Mouse (Mus musculus) small intestine, adult 2 months (tissue): Measurements from ENCODE around the gene Lonrf2. TPM values are rescaled to one million over a fixed set of nuclear protein-coding genes. Genes with fewer than 3 reads are reported as not detected.

ENCODE experiments used
- H3K27ac ChIP-seq: fragments of 200-500 bp; 2 replicates; pipeline ENCODE4 v1.5.1; 2012; ENCODE audit warnings: low read depth, low read length, control low read depth, inconsistent platforms; ENCODE audit not compliant: insufficient read depth
- H3K27me3 ChIP-seq: fragments of 200-500 bp; 2 replicates; pipeline ENCODE4 v1.6.1; 2012; ENCODE audit warnings: mild to moderate bottlenecking, moderate library complexity, low read length, inconsistent platforms; ENCODE audit not compliant: control insufficient read depth, insufficient read depth
- H3K36me3 ChIP-seq: fragments of 200-500 bp; 2 replicates; pipeline ENCODE4 v1.6.1; 2012; ENCODE audit warnings: mild to moderate bottlenecking, low read length, control low read depth, inconsistent platforms; ENCODE audit not compliant: control insufficient read depth, insufficient read depth
- H3K4me1 ChIP-seq: fragments of 200-500 bp; 2 replicates; pipeline ENCODE4 v1.6.1; 2012; ENCODE audit warnings: low read length, inconsistent platforms, mixed read lengths; ENCODE audit not compliant: control insufficient read depth, insufficient read depth, insufficient read length
- H3K4me3 ChIP-seq: fragments of 200-500 bp; 2 replicates; pipeline ENCODE4 v1.5.1; 2012; ENCODE audit warnings: low read depth, mild to moderate bottlenecking, control low read depth, inconsistent platforms, low read length, moderate library complexity
- CTCF ChIP-seq: fragments of 200-500 bp; IDR thresholded peaks from 2 replicates; pipeline ENCODE4 v1.5.1; 2012; ENCODE audit warnings: low read depth, mild to moderate bottlenecking, control low read depth, inconsistent platforms, low read length, moderate library complexity, mixed read lengths; ENCODE audit not compliant: insufficient replicate concordance, insufficient read length; ENCODE audit errors: extremely low read depth
- POLR2A ChIP-seq: fragments of 200-500 bp; IDR thresholded peaks from 2 replicates; pipeline ENCODE4 v1.6.1; 2012; ENCODE audit warnings: low read depth, mild to moderate bottlenecking, control low read depth, inconsistent platforms, low read length, moderate library complexity
- WGBS: fragments of 180-500 bp; shearing (Covaris S2); methylation state at CpG from one replicate; pipeline ENCODE4 v1.1.7; 2018; 5-methylcytosine and 5-hydroxymethylcytosine counted together
- polyA plus RNA-seq: library from polyadenylated mRNA; depleted of rRNA; stranded (reverse); fragments of >200 nt; gene quantifications from 2 replicates; pipeline ENCODE4 v1.2.3, GENCODE M21; 2012; rRNA removed

Gene Lonrf2
- 0.20 and 0.29 TPM in 2 replicates for polyA plus RNA-seq

DNA sequence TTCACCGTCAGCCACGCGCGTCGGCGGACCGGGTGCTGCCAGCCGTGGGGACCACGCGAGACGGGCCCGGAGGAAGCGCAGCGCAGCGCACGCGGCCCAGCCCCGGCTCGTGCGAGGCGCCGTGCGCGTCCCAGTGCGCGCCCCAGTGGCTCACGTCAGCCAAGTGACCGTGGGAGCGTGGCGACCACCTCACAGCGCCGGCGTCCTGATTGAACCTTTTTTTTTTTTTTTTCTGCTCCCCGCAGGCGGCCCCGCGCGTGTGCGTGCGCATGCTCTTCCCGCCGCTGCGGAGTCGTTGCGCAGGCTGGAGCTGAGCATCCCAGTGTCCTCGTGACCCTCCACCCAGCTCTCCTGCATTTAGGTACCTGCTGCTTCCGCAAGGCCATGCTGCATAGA lies at the start of gene Lonrf2:
TSS of gene Lonrf2 (minus strand) at position 235 of the 396 bp plus-strand sequence.
- TF ChIP-seq POLR2A (no peak), CTCF (no peak)
- no peak within 1 kb of the TSS for H3K27ac ChIP-seq
- H3K27me3 ChIP-seq = peaks cover 5% of the 10 kb centered on the region
- no peaks in the 10 kb centered on the region for H3K36me3 ChIP-seq
- H3K4me3 ChIP-seq = peak within 1 kb of the TSS; percentile 43
- WGBS = 5% methylated on average over 47 of the region's 47 CpGs
- no peaks in the 10 kb centered on the region for H3K4me1 ChIP-seq

- no peaks in the 10 kb centered on the region for H3K36me3 ChIP-seq
- H3K4me3 ChIP-seq = no peak overlapping the region
- no peak overlapping the region for H3K27ac ChIP-seq
- 44% methylated on average over 2 of the region's 2 CpGs for WGBS
- TF ChIP-seq POLR2A (no peak), CTCF (no peak)
- H3K27me3 ChIP-seq = no peaks in the 10 kb centered on the region
- H3K4me1 ChIP-seq = no peaks in the 10 kb centered on the region
These were observed 49.4 kb upstream of the Lonrf2 start for GRCm38 (mm10) chr1:38885956-38886355.

DNA sequence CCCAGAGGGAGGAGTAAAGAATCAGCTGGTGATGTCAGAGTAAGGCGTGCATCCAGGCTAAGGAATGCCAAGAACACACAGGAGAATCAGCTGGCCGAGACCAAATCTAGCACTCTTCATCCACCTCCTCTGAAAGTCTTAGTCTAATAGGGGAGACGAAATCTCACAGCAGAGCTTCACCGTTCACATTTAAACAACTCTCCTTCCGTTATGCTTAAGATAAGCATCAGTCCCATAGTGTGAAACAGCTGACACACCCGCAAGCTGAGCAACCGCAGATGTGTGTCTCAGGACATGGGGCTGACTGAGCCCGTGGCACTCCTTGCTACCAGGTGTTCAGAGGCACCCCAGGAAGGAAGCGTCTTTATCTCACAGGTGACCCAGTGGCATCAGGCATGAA lies 47.3 kb upstream of the Lonrf2 start:
- WGBS = 41% methylated on average over 9 of the region's 9 CpGs
- H3K4me1 ChIP-seq = no peaks in the 10 kb centered on the region
- H3K27ac ChIP-seq = no peak overlapping the region
- TF ChIP-seq POLR2A (no peak), CTCF (no peak)
- H3K36me3 ChIP-seq = no peaks in the 10 kb centered on the region
- no peak overlapping the region for H3K4me3 ChIP-seq
- H3K27me3 ChIP-seq = no peaks in the 10 kb centered on the region

GRCm38 (mm10) chr1:38882746-38883145 lies 46.2 kb upstream of the Lonrf2 start:
- Histone ChIP-seq H3K27ac (no peak overlapping the region), H3K4me3 (no peak overlapping the region), H3K36me3 (no peaks in the 10 kb centered on the region), H3K27me3 (no peaks in the 10 kb centered on the region), H3K4me1 (no peaks in the 10 kb centered on the region)
- WGBS = 60% methylated on average over 4 of the region's 4 CpGs
- TF ChIP-seq CTCF (no peak), POLR2A (no peak)

DNA sequence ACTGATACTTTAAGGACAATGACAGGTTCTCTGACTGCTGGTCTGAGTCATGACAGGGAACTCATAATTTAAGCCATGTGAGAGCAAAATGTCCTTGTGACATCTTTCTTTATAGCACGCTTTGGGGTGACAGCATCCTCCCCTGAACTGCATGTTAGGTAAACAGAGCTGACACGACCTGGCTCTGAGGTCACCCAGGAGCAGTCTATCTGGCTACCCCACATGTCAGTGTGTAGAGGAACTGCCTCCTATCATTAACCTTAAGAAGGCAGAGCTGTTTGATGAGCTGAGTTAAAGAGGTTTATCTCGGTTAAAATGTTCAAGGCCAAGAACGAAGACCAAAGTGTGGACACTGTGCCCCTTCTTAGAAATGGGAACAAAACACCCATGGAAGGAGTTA lies 44.9 kb upstream of the Lonrf2 start:
- WGBS = 59% methylated on average over 4 of the region's 4 CpGs
- H3K4me3 ChIP-seq = no peak overlapping the region
- H3K27me3 ChIP-seq = no peaks in the 10 kb centered on the region
- H3K4me1 ChIP-seq = no peaks in the 10 kb centered on the region
- no peak overlapping the region for H3K27ac ChIP-seq
- TF ChIP-seq POLR2A = no peak
- no peak for TF ChIP-seq CTCF
- no peaks in the 10 kb centered on the region for H3K36me3 ChIP-seq

DNA sequence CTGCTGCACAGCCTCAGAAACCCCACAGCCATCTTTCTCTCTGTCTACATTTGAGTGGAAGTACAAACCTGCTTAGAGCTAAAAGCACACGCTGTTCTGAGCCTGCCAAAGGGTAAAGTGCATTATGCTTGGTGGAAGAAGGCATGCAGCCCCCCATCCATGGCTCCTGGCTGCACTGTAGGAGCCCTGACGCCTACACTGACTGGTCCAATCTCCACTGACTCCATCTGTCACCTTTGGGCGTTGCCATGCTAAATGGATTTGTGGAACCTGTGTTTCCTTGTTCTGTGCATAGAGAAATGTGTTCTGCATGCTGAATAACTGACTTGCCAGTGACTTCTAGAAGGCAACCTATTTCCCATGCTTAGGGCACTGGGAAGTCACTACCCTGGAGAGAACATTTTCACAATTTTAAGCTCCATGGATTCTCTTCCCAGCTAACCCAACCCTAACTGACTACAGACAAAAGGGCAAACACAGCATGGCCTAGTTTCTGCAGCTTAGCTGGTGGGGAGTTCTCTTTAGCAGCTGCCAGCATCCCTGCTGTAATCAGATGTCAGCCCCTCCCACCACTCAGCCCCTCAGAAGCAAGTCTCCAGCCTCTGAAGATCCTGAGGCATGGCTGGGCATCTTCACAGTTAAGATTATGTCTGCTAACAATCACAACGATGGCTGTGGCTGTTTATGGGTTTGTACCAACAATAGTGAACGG lies 40.3 kb upstream of the Lonrf2 start:
- TF ChIP-seq CTCF (no peak), POLR2A (no peak)
- H3K27me3 ChIP-seq = no peaks in the 10 kb centered on the region
- H3K27ac ChIP-seq = no peak overlapping the region
- H3K4me3 ChIP-seq = no peak overlapping the region
- 59% methylated on average over 5 of the region's 5 CpGs for WGBS
- H3K36me3 ChIP-seq = no peaks in the 10 kb centered on the region
- no peaks in the 10 kb centered on the region for H3K4me1 ChIP-seq

DNA sequence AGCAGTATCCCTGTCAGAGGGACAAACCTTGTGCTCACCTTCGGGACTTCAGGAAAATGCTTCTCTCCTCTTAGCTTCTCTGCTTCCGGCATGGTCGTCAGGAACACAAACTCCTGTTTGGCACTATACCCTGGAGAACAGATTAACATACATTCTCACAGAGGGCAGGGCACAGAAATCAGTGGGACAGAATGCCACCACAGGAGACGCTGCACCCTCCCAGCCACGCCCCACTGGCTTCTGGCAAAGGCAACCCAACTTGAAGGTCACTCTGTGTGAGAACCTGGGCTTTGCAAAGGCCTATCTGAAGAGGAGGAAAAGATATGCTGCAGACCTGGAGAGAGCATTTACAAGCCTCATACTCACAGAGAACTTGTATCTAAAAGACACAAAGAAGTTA lies 37.4 kb upstream of the Lonrf2 start:
- H3K36me3 ChIP-seq = no peaks in the 10 kb centered on the region
- 60% methylated on average over 5 of the region's 5 CpGs for WGBS
- no peaks in the 10 kb centered on the region for H3K27me3 ChIP-seq
- no peak overlapping the region for H3K27ac ChIP-seq
- no peaks in the 10 kb centered on the region for H3K4me1 ChIP-seq
- no peak for TF ChIP-seq POLR2A
- no peak overlapping the region for H3K4me3 ChIP-seq
